Mouse (Mus musculus): ENCODE results near the gene Meis1. TPM values are rescaled to one million over a fixed set of nuclear protein-coding genes. Genes with fewer than 3 reads are reported as not detected.

The Meis1 gene
- polyA plus RNA-seq, 1 experiment from 2014 or later, result 119 TPM

- no peaks in the 10 kb centered on the region for H3K27me3 ChIP-seq (ENCODE audit: low read depth, poor library complexity, severe bottlenecking)
- peaks cover 12% of the 10 kb centered on the region for H3K4me1 ChIP-seq
- WGBS, result 73% methylated on average over 3 of the region's 3 CpGs
- peaks cover 45% of the 10 kb centered on the region for H3K36me3 ChIP-seq
- no peaks in the 10 kb centered on the region for H3K9me3 ChIP-seq (replicated peaks)
- DNase-seq (ENCODE audit: low spot score), result no peak
- no peak overlapping the region for H3K4me3 ChIP-seq
- H3K27ac ChIP-seq, result no peak overlapping the region
Measured at GRCm38 (mm10) chr11:18971551-18971950, 47.2 kb downstream of the Meis1 start.

GRCm38 (mm10) chr11:18969920-18970336 is 48.9 kb downstream of the Meis1 start:
- no peaks in the 10 kb centered on the region for H3K9me3 ChIP-seq (replicated peaks)
- DNase-seq (ENCODE audit: low spot score), result no peak
- H3K27ac ChIP-seq, result no peak overlapping the region
- H3K27me3 ChIP-seq (ENCODE audit: low read depth, poor library complexity, severe bottlenecking), result no peaks in the 10 kb centered on the region
- peaks cover 17% of the 10 kb centered on the region for H3K4me1 ChIP-seq
- WGBS, result 56% methylated on average over 2 of the region's 2 CpGs
- H3K36me3 ChIP-seq, result peaks cover 29% of the 10 kb centered on the region
- H3K4me3 ChIP-seq, result no peak overlapping the region

- 85% methylated on average over 5 of the region's 5 CpGs for WGBS
- H3K27ac ChIP-seq, result no peak overlapping the region
- H3K36me3 ChIP-seq, result peaks cover 23% of the 10 kb centered on the region
- H3K4me3 ChIP-seq, result no peak overlapping the region
- no peak for DNase-seq (ENCODE audit: low spot score)
- no peaks in the 10 kb centered on the region for H3K9me3 ChIP-seq (replicated peaks)
- H3K4me1 ChIP-seq, result peaks cover 34% of the 10 kb centered on the region
- H3K27me3 ChIP-seq (ENCODE audit: low read depth, poor library complexity, severe bottlenecking), result no peaks in the 10 kb centered on the region
Measured at GRCm38 (mm10) chr11:18964418-18964817, 54.4 kb downstream of the Meis1 start.

- no peak overlapping the region for H3K4me3 ChIP-seq
- 38% methylated on average over 15 of the region's 15 CpGs for WGBS
- H3K9me3 ChIP-seq (replicated peaks), result no peaks in the 10 kb centered on the region
- peak overlapping the region; percentile 34; the same call in 1 of the 2 replicates for H3K27ac ChIP-seq
- peaks cover 16% of the 10 kb centered on the region for H3K36me3 ChIP-seq
- no peak for DNase-seq (ENCODE audit: low spot score)
- H3K4me1 ChIP-seq, result peaks cover 35% of the 10 kb centered on the region
- no peaks in the 10 kb centered on the region; the same call in 1 of the 2 replicates for H3K27me3 ChIP-seq (ENCODE audit: low read depth, poor library complexity, severe bottlenecking)
Measured at GRCm38 (mm10) chr11:18963202-18964136, 55.3 kb downstream of the Meis1 start.

GRCm38 (mm10) chr11:18959465-18959864 is 59.3 kb downstream of the Meis1 start:
- Histone ChIP-seq H3K4me1 (peaks cover 39% of the 10 kb centered on the region), H3K9me3 (replicated peaks) (no peaks in the 10 kb centered on the region), H3K36me3 (peaks cover 13% of the 10 kb centered on the region), H3K27ac (no peak overlapping the region), H3K27me3 (ENCODE audit: low read depth, poor library complexity, severe bottlenecking) (no peaks in the 10 kb centered on the region; the same call in 1 of the 2 replicates), H3K4me3 (no peak overlapping the region)
- WGBS, result 97% methylated on average over 1 of the region's 1 CpGs
- DNase-seq (ENCODE audit: low spot score), result no peak

- H3K9me3 ChIP-seq (replicated peaks), result no peaks in the 10 kb centered on the region
- peaks cover 15% of the 10 kb centered on the region for H3K36me3 ChIP-seq
- peaks cover 27% of the 10 kb centered on the region for H3K4me1 ChIP-seq
- no peak overlapping the region for H3K4me3 ChIP-seq
- no peak overlapping the region for H3K27ac ChIP-seq
- WGBS, result 61% methylated on average over 12 of the region's 12 CpGs
- H3K27me3 ChIP-seq (ENCODE audit: low read depth, poor library complexity, severe bottlenecking), result no peaks in the 10 kb centered on the region; the same call in 1 of the 2 replicates
- no peak for DNase-seq (ENCODE audit: low spot score)
Measured at GRCm38 (mm10) chr11:18957805-18958770, 60.7 kb downstream of the Meis1 start.

GRCm38 (mm10) chr11:18957097-18957804 is 61.5 kb downstream of the Meis1 start:
- Histone ChIP-seq H3K4me1 (peaks cover 21% of the 10 kb centered on the region), H3K27ac (no peak overlapping the region), H3K4me3 (no peak overlapping the region), H3K36me3 (peaks cover 18% of the 10 kb centered on the region), H3K27me3 (ENCODE audit: low read depth, poor library complexity, severe bottlenecking) (no peaks in the 10 kb centered on the region; the same call in 1 of the 2 replicates), H3K9me3 (replicated peaks) (no peaks in the 10 kb centered on the region)
- no peak for DNase-seq (ENCODE audit: low spot score)
- 53% methylated on average over 12 of the region's 12 CpGs for WGBS

GRCm38 (mm10) chr11:18955969-18956368 is 62.8 kb downstream of the Meis1 start:
- DNase-seq (ENCODE audit: low spot score), result no peak
- peaks cover 16% of the 10 kb centered on the region for H3K4me1 ChIP-seq
- H3K4me3 ChIP-seq, result no peak overlapping the region
- no peak overlapping the region for H3K27ac ChIP-seq
- 85% methylated on average over 7 of the region's 7 CpGs for WGBS
- H3K36me3 ChIP-seq, result peaks cover 10% of the 10 kb centered on the region
- no peaks in the 10 kb centered on the region; the same call in 1 of the 2 replicates for H3K27me3 ChIP-seq (ENCODE audit: low read depth, poor library complexity, severe bottlenecking)
- H3K9me3 ChIP-seq (replicated peaks), result no peaks in the 10 kb centered on the region

- Histone ChIP-seq H3K4me1 (peaks cover 23% of the 10 kb centered on the region), H3K36me3 (peaks cover 14% of the 10 kb centered on the region), H3K27ac (no peak overlapping the region), H3K9me3 (replicated peaks) (no peaks in the 10 kb centered on the region), H3K27me3 (ENCODE audit: low read depth, poor library complexity, severe bottlenecking) (no peaks in the 10 kb centered on the region; the same call in 1 of the 2 replicates), H3K4me3 (no peak overlapping the region)
- no peak for DNase-seq (ENCODE audit: low spot score)
- WGBS, result 98% methylated on average over 2 of the region's 2 CpGs
Measured at GRCm38 (mm10) chr11:18954852-18955251, 63.9 kb downstream of the Meis1 start.

GRCm38 (mm10) chr11:18953892-18954291 is 64.9 kb downstream of the Meis1 start:
- Histone ChIP-seq H3K4me3 (no peak overlapping the region), H3K9me3 (replicated peaks) (no peaks in the 10 kb centered on the region), H3K27ac (no peak overlapping the region), H3K4me1 (peaks cover 27% of the 10 kb centered on the region), H3K27me3 (ENCODE audit: low read depth, poor library complexity, severe bottlenecking) (no peaks in the 10 kb centered on the region; the same call in 1 of the 2 replicates), H3K36me3 (peaks cover 16% of the 10 kb centered on the region; the same call in 1 of the 2 replicates)
- DNase-seq (ENCODE audit: low spot score), result no peak
- WGBS, result 89% methylated on average over 7 of the region's 7 CpGs

- no peaks in the 10 kb centered on the region; the same call in 1 of the 2 replicates for H3K27me3 ChIP-seq (ENCODE audit: low read depth, poor library complexity, severe bottlenecking)
- WGBS, result 88% methylated on average over 13 of the region's 13 CpGs
- no peak overlapping the region for H3K27ac ChIP-seq
- no peak overlapping the region for H3K4me3 ChIP-seq
- H3K4me1 ChIP-seq, result peaks cover 53% of the 10 kb centered on the region
- peaks cover 12% of the 10 kb centered on the region; the same call in 1 of the 2 replicates for H3K36me3 ChIP-seq
- no peaks in the 10 kb centered on the region for H3K9me3 ChIP-seq (replicated peaks)
- no peak for DNase-seq (ENCODE audit: low spot score)
Measured at GRCm38 (mm10) chr11:18948600-18949295, 70.0 kb downstream of the Meis1 start.

Measured in limb, embryonic 10.5 days (tissue).